Mouse (Mus musculus) CH12.LX (cell line): Measurements from ENCODE around the gene Dhx40.

Experiments
- BHLHE40 ChIP-seq: IDR thresholded peaks from 2 replicates; pipeline ENCODE4 v1.6.1; 2011; ENCODE audit warnings: mild to moderate bottlenecking, low read depth, low read length, improper control_type of control experiment
- CTCF ChIP-seq, 2 experiments: IDR thresholded peaks in 1 of 2; conservative IDR thresholded peaks in 1 of 2; 2 replicates each; pipeline ENCODE4 v1.5.1; 2011 to 2012; ENCODE audit warnings: low read depth in 2 of 2, low read length in 2 of 2, improper control_type of control experiment in 1 of 2, inconsistent platforms in 1 of 2, mild to moderate bottlenecking in 1 of 2, moderate library complexity in 1 of 2
- ELF1 ChIP-seq: IDR thresholded peaks from 2 replicates; pipeline ENCODE4 v1.6.1; 2014; ENCODE audit warnings: low read depth, mild to moderate bottlenecking, inconsistent platforms, low read length, improper control_type of control experiment
- EP300 ChIP-seq: IDR thresholded peaks from 2 replicates; pipeline ENCODE4 v1.6.1; 2011; ENCODE audit warnings: low read length, improper control_type of control experiment
- KAT2A ChIP-seq: IDR thresholded peaks from 2 replicates; pipeline ENCODE4 v1.6.1; 2012; ENCODE audit warnings: low read length, improper control_type of control experiment, inconsistent platforms; ENCODE audit not compliant: insufficient replicate concordance
- NRF1 ChIP-seq: IDR thresholded peaks from 2 replicates; pipeline ENCODE4 v1.6.1; 2014; ENCODE audit warnings: low read depth, mild to moderate bottlenecking, inconsistent platforms, low read length, improper control_type of control experiment, moderate library complexity
- POLR2A ChIP-seq: IDR thresholded peaks from 2 replicates; pipeline ENCODE4 v1.6.1; 2011; ENCODE audit warnings: low read depth, mild to moderate bottlenecking, improper control_type of control experiment, low read length
- POLR2AphosphoS2 ChIP-seq: IDR thresholded peaks from 2 replicates; pipeline ENCODE4 v1.6.1; 2011; ENCODE audit warnings: low read depth, low read length, improper control_type of control experiment
- RAD21 ChIP-seq: IDR thresholded peaks from 2 replicates; pipeline ENCODE4 v1.6.1; 2011; ENCODE audit warnings: low read depth, mild to moderate bottlenecking, low read length, improper control_type of control experiment, moderate library complexity

- TF ChIP-seq RAD21 (no peak), CTCF (conservative IDR thresholded peaks at IDR 0.05 in 1 of 2, IDR thresholded peaks at IDR 0.05 in 1 of 2; ENCODE audit: low read depth in 2 of 2, low read length in 2 of 2) (no peak), NRF1 (no peak), KAT2A (no peak), POLR2A (no peak), POLR2AphosphoS2 (no peak), EP300 (no peak), ELF1 (no peak), BHLHE40 (no peak)
Measured at GRCm38 (mm10) chr11:86834628-86835338, 27.2 kb upstream of the Dhx40 start.
